Mouse (Mus musculus): ENCODE data around the gene Ypel1.

DNA sequence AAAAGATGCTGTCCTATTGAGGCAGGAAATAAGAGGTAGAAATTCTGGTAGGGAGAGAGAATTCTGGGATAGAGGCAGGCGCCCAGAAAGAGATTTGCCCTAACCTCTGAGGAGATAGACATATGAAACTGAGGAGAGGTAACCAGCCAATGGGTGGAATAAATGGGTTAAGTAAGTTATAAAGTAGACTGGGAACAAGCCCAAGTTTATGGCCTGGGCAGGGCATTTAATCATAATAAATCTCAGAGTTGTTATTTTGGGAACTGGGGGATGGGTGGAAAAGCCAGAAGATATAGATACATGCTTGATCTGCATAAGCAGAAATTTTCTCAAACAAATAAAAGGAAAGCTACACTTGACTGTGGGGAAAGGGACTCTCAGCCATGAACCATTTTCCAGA lies 7.2 kb upstream of the Ypel1 start:
- TF ChIP-seq POLR2A (IDR thresholded peaks at IDR 0.05; ENCODE audit: insufficient read depth, low read depth, low read length) (no peak), CTCF (IDR thresholded peaks at IDR 0.05; ENCODE audit: insufficient read depth, low read depth, low read length) (no peak)
